Mouse (Mus musculus) telencephalon, adult 2 months (tissue): ENCODE measurements around the gene Snx21.
A peak's percentile ranks its signal among the peaks of the same experiment; 100 is the strongest.

Source experiments
- DNase-seq: peaks from one replicate; pipeline ENCODE4 v3.0.0-alpha.2; 2011; ENCODE audit warnings: low read depth, low spot score

The Snx21 gene

DNA sequence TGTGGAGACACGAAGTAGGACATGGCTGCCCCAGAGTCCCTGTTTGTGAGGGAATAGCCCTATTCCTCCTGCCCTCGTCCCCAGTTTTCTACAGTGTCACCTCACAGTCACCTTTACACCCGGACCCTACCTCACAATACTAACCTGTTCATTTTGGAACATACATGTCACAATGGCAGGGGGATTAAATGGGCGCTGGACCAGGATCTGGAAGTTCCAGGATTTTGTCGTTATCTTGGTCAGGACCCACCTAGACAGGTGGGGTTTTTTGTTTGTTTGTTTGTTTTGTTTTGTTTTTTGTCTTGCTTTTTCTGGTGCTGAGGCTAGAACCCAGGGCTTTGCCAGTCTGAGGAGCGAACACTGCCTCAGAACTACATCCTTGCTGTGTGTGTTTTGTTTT is 42.8 kb downstream of the Snx21 start, which contains the start of gene Spata25:
Gene Spata25, minus strand, starts transcription at position 101 of the 400 bp plus-strand sequence.
- no peak for DNase-seq

DNA sequence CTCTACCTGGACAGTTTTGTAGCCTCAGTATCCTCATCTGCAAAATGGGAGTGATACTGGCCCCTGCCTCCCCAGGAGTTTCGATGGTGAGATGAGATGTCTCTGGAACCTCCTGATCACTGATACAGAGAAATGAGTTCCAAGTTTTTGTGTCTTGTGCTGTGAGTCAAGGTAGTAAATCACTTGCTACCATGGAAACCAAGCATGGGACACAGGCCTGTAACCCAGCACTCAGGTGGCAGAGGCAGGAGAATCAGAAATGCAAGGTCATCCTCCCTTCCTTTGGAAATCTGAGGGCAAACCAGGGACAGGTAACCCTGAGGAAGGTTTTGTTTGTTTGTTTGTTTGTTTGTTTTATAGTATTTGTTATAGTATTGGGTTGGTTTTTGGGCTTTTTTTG is 43.5 kb downstream of the Snx21 start:
- DNase-seq, result no peak

DNA sequence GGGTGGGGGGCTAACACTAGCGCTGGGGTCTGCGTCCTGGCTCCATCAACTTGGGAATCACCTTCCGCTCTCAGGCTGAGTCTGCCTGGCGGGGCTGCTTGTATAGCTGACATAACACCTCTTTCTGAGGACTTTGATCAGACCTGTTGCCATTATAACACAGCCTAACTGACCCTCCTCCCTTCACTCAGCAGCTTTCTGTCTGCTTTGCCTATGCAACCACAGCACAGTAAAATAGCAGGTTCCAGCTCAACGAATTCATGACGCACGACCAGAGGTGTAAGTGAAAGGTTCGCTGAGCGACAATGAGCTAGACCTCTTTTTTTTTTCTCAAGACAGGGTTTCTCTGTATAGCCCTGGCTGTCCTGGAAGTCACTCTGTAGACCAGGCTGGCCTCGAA is 45.4 kb downstream of the Snx21 start:
- no peak for DNase-seq

DNA sequence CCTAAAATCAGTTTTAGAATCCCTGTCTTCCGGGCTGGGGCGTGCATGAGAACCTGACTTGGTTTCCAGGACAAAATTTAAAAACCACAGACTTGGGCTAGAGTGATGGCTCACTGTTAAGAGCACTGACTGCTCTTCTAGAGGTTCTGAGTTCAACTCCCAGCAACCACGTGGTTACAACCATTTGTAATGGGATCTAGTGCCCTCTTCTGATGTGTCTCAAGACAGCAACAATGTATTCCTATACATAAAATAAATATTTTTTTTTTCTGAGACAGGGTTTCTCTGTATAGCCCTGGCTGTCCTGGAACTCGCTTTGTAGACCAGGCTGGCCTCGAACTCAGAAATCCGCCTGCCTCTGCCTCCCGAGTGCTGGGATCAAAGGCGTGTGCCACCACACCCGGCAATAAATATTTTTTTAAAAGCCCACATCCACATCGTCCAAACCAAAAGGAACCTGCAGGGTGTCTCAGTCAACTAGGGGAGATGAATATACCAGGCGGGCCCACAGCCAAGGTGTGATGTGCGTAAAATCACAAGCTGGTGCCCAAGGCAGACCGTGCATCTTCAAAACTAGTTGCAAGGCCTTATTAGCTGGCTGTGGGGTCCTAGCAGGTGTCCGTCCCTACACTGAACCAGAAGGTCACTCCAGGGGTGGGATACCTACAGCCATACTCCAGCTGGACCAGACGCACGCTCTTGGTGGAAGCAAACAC is 46.6 kb downstream of the Snx21 start:
- no peak for DNase-seq

DNA sequence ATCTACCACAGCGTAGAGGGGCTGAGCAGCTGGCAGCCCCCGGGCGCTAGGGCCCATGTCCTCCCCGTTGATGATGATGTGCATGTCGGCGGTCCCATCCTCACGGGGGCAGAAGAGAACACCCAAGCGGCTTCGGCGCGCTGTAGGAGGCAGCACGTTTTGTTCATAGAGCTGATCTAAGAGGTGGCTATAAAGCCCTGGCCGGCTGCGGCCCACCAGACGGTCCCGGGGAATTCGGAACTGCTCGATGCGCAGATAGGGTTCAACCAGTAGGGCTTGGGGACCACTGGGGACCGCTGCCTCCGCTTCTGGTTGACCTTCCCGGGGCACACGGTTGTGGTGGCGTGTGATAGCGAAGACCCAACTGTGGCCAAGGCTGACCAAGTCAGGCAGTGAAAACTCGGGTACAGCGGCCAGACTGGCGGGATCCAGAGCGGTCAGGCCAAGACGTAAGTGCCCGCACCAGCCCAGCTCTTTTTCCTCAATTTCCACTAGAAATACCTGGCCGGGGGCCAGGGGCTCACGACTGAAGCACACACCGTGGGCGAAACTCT is 47.2 kb downstream of the Snx21 start, which contains the start of gene Ctsa:
Gene Ctsa, plus strand, starts transcription at position 126 of the 554 bp plus-strand sequence.
- DNase-seq, result peak; percentile 48

DNA sequence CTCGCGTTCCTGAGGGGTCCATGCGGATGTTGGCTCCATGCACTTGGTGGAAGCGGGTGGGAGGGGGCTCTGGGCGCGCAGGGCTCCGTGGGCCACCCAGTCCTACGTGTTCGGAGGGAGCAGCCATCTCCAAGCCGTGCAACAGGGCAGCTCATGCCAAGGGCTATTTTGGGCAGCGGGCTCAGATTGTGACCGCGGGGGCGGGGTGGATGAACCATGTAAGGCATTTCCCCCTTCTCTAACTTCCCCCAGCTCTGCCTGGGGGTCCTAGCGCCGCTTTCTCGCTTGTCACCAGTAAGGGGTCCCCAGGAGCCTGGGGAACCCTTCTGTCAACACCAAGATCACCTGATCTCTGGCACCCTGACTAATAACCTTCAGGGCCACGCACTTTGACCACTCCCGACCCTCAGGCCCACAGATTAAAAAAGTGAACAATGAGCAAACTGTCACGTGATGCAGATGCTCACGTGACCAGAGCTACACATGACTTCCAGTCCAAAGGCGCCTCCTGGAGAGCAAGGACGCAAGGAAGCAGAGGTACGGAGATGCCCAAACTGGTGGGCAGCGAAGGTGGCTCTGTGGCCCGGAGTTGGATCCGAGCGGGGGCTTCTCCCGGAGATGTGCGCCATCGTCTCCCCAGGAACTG is 47.8 kb downstream of the Snx21 start, which contains the start of gene Neurl2:
Gene Neurl2, minus strand, starts transcription at position 143 of the 646 bp plus-strand sequence.
- peak; percentile 91 for DNase-seq

DNA sequence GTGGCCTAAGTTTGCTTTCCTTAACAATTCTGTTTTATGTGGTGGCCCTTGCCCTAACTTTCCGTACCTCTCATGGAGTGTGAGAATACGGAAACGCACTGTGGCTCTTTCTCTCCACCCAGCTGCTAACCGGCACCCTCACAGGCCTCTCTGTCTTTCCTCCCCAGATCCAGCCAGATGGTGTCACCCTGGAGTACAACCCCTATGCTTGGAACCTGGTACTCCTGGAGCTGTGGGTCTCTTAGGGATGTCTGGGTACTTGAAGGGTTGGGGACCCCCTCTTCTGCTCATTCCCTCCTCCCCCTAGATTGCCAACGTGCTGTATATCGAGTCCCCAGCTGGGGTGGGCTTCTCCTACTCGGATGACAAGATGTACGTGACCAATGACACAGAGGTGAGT is 48.9 kb downstream of the Snx21 start:
- no peak for DNase-seq

DNA sequence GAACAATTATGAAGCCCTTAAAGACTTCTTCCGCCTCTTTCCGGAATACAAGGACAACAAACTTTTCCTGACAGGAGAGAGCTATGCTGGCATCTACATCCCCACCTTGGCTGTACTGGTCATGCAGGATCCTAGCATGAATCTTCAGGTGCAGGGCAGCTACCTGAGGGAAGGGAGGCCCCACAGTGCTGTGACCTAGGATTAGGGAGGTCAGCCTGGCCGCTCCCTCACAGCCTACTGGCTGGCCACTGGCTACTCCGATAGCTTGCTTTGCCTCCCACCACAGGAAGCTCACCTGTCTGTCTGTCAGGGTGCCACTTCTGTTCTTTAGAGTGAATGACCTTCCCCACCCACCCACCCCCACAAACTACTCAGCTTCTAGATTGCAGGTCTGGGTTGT is 49.5 kb downstream of the Snx21 start:
- no peak for DNase-seq
